Mouse (Mus musculus) embryonic facial prominence, embryonic 13.5 days (tissue): ENCODE results near the gene Tpm4. TPM values are rescaled to one million over a fixed set of nuclear protein-coding genes. Genes with fewer than 3 reads are reported as not detected.
"Not testable (repeated sequence)": the region's sequence is repeated elsewhere in the genome, so short reads cannot be mapped to it uniquely, and the experiment has no call there.

ENCODE experiments used
- ATAC-seq: fragments of 200-750 bp; cut with Nextera tagmentation; 2 replicates; pipeline ENCODE4 v1.8.0; 2017; ENCODE audit warnings: low read depth; ENCODE audit not compliant: insufficient number of reproducible peaks, insufficient read depth, low FRiP score, low TSS enrichment
- H3K27ac ChIP-seq: fragments of 300-500 bp; sonication (generic); 2 replicates; pipeline ENCODE4 v1.5.1; 2015; ENCODE audit warnings: moderate library complexity, mild to moderate bottlenecking, inconsistent platforms
- H3K27me3 ChIP-seq: fragments of 300-500 bp; sonication (generic); 2 replicates; pipeline ENCODE4 v1.6.1; 2015; ENCODE audit warnings: mild to moderate bottlenecking, inconsistent platforms
- H3K36me3 ChIP-seq: fragments of 300-500 bp; sonication (generic); 2 replicates; pipeline ENCODE4 v1.6.1; 2015; ENCODE audit warnings: mild to moderate bottlenecking, inconsistent platforms
- H3K4me1 ChIP-seq: fragments of 300-500 bp; sonication (generic); 2 replicates; pipeline ENCODE4 v1.6.1; 2015; ENCODE audit warnings: inconsistent platforms
- H3K4me2 ChIP-seq: fragments of 300-500 bp; sonication (generic); 2 replicates; pipeline ENCODE4 v1.6.1; 2015; ENCODE audit warnings: moderate library complexity, mild to moderate bottlenecking, inconsistent platforms
- H3K4me3 ChIP-seq: fragments of 300-500 bp; sonication (generic); 2 replicates; pipeline ENCODE4 v1.5.1; 2015; ENCODE audit warnings: mild to moderate bottlenecking, inconsistent platforms
- H3K9ac ChIP-seq: fragments of 300-500 bp; sonication (generic); 2 replicates; pipeline ENCODE4 v1.6.1; 2015; ENCODE audit warnings: mild to moderate bottlenecking, inconsistent platforms
- H3K9me3 ChIP-seq: fragments of 300-500 bp; sonication (generic); 2 replicates; pipeline ENCODE4 v1.6.1; 2016; ENCODE audit warnings: inconsistent platforms
- WGBS: fragments of 180-500 bp; shearing (Covaris S2); methylation state at CpG from one replicate; pipeline ENCODE4 v1.1.7; 2015; ENCODE audit warnings: mixed read lengths; 5-methylcytosine and 5-hydroxymethylcytosine counted together
- polyA plus RNA-seq: library from polyadenylated mRNA; unstranded; fragments of >200 nt; fragmentation: Nextera tagmentation; extraction: Ambion mirVana; gene quantifications from 2 replicates; pipeline ENCODE4 v1.2.1, GENCODE M21; 2015

The Tpm4 gene
- polyA plus RNA-seq = 622 and 634 TPM in 2 replicates

- ATAC-seq = peak; percentile 59
- peaks cover 23% of the 10 kb centered on the region for H3K4me1 ChIP-seq
- H3K4me2 ChIP-seq = peak within 1 kb of the TSS; percentile 76
- peak within 1 kb of the TSS; percentile 100 for H3K27ac ChIP-seq
- under 1% methylated on average over 46 of the region's 49 CpGs for WGBS
- H3K27me3 ChIP-seq = no peaks in the 10 kb centered on the region
- peak within 1 kb of the TSS; percentile 97 for H3K9ac ChIP-seq
- peaks cover 23% of the 10 kb centered on the region for H3K36me3 ChIP-seq
- H3K9me3 ChIP-seq = no peaks in the 10 kb centered on the region
- peak within 1 kb of the TSS; percentile 79 for H3K4me3 ChIP-seq
These were observed at the start of gene Tpm4 for GRCm38 (mm10) chr8:72134756-72135445. Tpm4 (plus strand) TSS chr8:72134975.

- not testable (repeated sequence) for H3K4me1 ChIP-seq, H3K27me3 ChIP-seq, H3K9me3 ChIP-seq, H3K4me3 ChIP-seq, ATAC-seq, H3K27ac ChIP-seq, H3K9ac ChIP-seq, H3K4me2 ChIP-seq, H3K36me3 ChIP-seq
- 81% methylated on average over 3 of the region's 3 CpGs for WGBS
These were observed 47.2 kb upstream of the Tpm4 start for GRCm38 (mm10) chr8:72087611-72088010.

GRCm38 (mm10) chr8:72096721-72097120, 38.1 kb upstream of the Tpm4 start:
- not testable (repeated sequence) for H3K36me3 ChIP-seq, H3K4me1 ChIP-seq, H3K4me2 ChIP-seq, H3K4me3 ChIP-seq, H3K27me3 ChIP-seq, ATAC-seq, H3K9me3 ChIP-seq, H3K9ac ChIP-seq, H3K27ac ChIP-seq

- WGBS = 60% methylated on average over 6 of the region's 7 CpGs
- not testable (repeated sequence) for H3K4me2 ChIP-seq, H3K36me3 ChIP-seq, H3K4me1 ChIP-seq, H3K27me3 ChIP-seq, H3K9me3 ChIP-seq, H3K4me3 ChIP-seq, H3K9ac ChIP-seq, H3K27ac ChIP-seq, ATAC-seq
These were observed 35.2 kb upstream of the Tpm4 start for GRCm38 (mm10) chr8:72099377-72100103.

- H3K36me3 ChIP-seq = no peaks in the 10 kb centered on the region
- peaks cover 6% of the 10 kb centered on the region for H3K9me3 ChIP-seq
- H3K4me3 ChIP-seq = no peak overlapping the region
- no peak for ATAC-seq
- H3K9ac ChIP-seq = no peak overlapping the region
- WGBS = 28% methylated on average over 4 of the region's 4 CpGs
- H3K4me2 ChIP-seq = no peak overlapping the region
- H3K4me1 ChIP-seq = no peaks in the 10 kb centered on the region
- no peaks in the 10 kb centered on the region for H3K27me3 ChIP-seq
- no peak overlapping the region for H3K27ac ChIP-seq
These were observed 29.6 kb upstream of the Tpm4 start for GRCm38 (mm10) chr8:72105165-72105564.

- ATAC-seq = no peak
- no peak within 1 kb of the TSS for H3K9ac ChIP-seq
- no peak within 1 kb of the TSS for H3K4me3 ChIP-seq
- H3K9me3 ChIP-seq = peaks cover 6% of the 10 kb centered on the region
- no peaks in the 10 kb centered on the region for H3K36me3 ChIP-seq
- H3K27ac ChIP-seq = no peak within 1 kb of the TSS
- no peak within 1 kb of the TSS for H3K4me2 ChIP-seq
- no peaks in the 10 kb centered on the region for H3K4me1 ChIP-seq
- no peaks in the 10 kb centered on the region for H3K27me3 ChIP-seq
- WGBS = 84% methylated on average over 3 of the region's 3 CpGs
These were observed 28.0 kb upstream of the Tpm4 start, which contains the start of gene Olfr374 for GRCm38 (mm10) chr8:72106740-72107139. Olfr374 (plus strand) TSS chr8:72107040.

- H3K4me2 ChIP-seq = no peak overlapping the region
- H3K27me3 ChIP-seq = no peaks in the 10 kb centered on the region
- H3K9me3 ChIP-seq = no peaks in the 10 kb centered on the region
- WGBS = 81% methylated on average over 6 of the region's 6 CpGs
- H3K9ac ChIP-seq = no peak overlapping the region
- H3K4me3 ChIP-seq = no peak overlapping the region
- H3K27ac ChIP-seq = no peak overlapping the region
- H3K4me1 ChIP-seq = no peaks in the 10 kb centered on the region
- no peak for ATAC-seq
- H3K36me3 ChIP-seq = no peaks in the 10 kb centered on the region
These were observed 23.9 kb upstream of the Tpm4 start for GRCm38 (mm10) chr8:72110876-72111275.

DNA sequence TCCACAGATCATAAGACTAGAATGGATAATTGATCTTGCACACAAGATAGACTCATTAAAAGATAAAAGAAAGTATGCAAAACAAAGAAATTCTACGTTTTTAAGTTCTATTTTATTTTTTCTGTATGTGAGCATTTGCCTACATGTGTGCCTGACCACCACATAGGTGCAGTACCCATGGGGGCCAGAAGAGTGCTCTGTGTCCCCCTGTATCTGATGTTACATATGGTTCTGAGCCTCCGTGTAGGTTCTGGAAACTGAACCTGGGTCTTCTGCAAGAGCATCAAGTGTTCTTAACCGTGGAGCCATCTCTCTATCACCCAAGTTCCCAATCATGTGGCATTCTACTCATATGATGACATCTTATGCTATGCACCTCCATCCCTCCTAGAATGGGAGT, 22.3 kb upstream of the Tpm4 start:
- H3K27ac ChIP-seq = no peak overlapping the region
- 70% methylated on average over 3 of the region's 3 CpGs for WGBS
- H3K4me3 ChIP-seq = no peak overlapping the region
- no peak overlapping the region for H3K9ac ChIP-seq
- no peak for ATAC-seq
- H3K36me3 ChIP-seq = no peaks in the 10 kb centered on the region
- no peaks in the 10 kb centered on the region for H3K4me1 ChIP-seq
- H3K27me3 ChIP-seq = no peaks in the 10 kb centered on the region
- H3K9me3 ChIP-seq = no peaks in the 10 kb centered on the region
- no peak overlapping the region for H3K4me2 ChIP-seq

DNA sequence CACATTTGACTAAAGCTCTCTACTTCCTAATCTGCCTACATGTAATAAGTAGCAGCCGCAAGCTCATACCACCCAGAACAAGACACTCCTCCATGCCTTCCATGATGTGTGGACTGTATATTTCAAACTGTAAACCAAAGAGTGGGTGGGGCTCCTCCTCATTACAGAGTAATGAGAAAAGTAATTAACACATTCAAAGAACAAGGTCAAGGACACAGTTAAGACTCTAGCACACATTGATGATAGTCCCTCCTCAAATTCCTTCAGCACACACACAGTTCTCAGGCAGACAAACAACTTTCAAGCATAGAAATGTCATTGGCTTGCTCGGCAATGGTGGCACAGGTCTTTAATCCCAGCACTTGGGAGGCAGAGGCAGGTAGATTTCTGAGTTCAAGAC, 19.6 kb upstream of the Tpm4 start:
- WGBS = 83% methylated on average over 2 of the region's 2 CpGs
- Histone ChIP-seq H3K27me3 (no peaks in the 10 kb centered on the region), H3K27ac (no peak overlapping the region), H3K9me3 (no peaks in the 10 kb centered on the region), H3K4me1 (no peaks in the 10 kb centered on the region), H3K9ac (no peak overlapping the region), H3K4me2 (no peak overlapping the region), H3K36me3 (no peaks in the 10 kb centered on the region), H3K4me3 (no peak overlapping the region)
- no peak for ATAC-seq

DNA sequence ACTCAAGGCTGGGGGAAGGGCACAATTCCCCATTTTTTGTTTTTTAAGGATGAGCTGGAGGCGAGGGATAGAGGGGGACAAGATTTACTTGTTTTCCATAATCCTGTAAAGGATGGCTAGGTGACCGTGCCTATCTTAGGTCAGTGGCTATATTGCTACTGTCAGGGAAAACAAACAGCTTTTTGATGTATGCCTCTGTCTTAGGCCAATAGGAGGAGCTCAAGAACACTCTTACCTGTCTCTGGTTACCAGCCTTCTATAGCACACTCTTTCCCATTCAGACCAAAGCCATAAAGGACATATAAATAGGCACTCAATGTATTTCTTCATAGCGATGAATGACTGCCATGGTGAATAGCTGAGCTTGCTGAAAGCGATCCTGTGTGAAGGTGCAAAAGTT, 16.2 kb upstream of the Tpm4 start:
- ATAC-seq = no peak
- H3K27me3 ChIP-seq = no peaks in the 10 kb centered on the region
- H3K4me2 ChIP-seq = no peak overlapping the region
- H3K9ac ChIP-seq = no peak overlapping the region
- H3K36me3 ChIP-seq = no peaks in the 10 kb centered on the region
- H3K4me1 ChIP-seq = peaks cover 7% of the 10 kb centered on the region; the same call in 1 of the 2 replicates
- no peak overlapping the region for H3K4me3 ChIP-seq
- no peaks in the 10 kb centered on the region for H3K9me3 ChIP-seq
- 55% methylated on average over 4 of the region's 4 CpGs for WGBS
- no peak overlapping the region for H3K27ac ChIP-seq

- H3K4me1 ChIP-seq, H3K27ac ChIP-seq, H3K4me3 ChIP-seq, H3K4me2 ChIP-seq, H3K9ac ChIP-seq, H3K36me3 ChIP-seq, H3K27me3 ChIP-seq, H3K9me3 ChIP-seq: not testable (repeated sequence)
- 0 out of 2 replicates have a peak, but pooled peaks have one; percentile 3 for ATAC-seq
- WGBS = 36% methylated on average over 3 of the region's 3 CpGs
These were observed 13.3 kb upstream of the Tpm4 start for GRCm38 (mm10) chr8:72121486-72121885.

- 28% methylated on average over 1 of the region's 1 CpGs for WGBS
- no peaks in the 10 kb centered on the region for H3K36me3 ChIP-seq
- H3K4me2 ChIP-seq = no peak overlapping the region
- ATAC-seq = no peak
- H3K9ac ChIP-seq = no peak overlapping the region
- H3K9me3 ChIP-seq = no peaks in the 10 kb centered on the region
- no peak overlapping the region for H3K27ac ChIP-seq
- H3K27me3 ChIP-seq = no peaks in the 10 kb centered on the region
- peaks cover 7% of the 10 kb centered on the region; the same call in 1 of the 2 replicates for H3K4me1 ChIP-seq
- no peak overlapping the region for H3K4me3 ChIP-seq
These were observed 12.8 kb upstream of the Tpm4 start for GRCm38 (mm10) chr8:72121997-72122396.
